11 mouse cellular contexts compared by ENCODE assay signal in the genomic region with DNA sequence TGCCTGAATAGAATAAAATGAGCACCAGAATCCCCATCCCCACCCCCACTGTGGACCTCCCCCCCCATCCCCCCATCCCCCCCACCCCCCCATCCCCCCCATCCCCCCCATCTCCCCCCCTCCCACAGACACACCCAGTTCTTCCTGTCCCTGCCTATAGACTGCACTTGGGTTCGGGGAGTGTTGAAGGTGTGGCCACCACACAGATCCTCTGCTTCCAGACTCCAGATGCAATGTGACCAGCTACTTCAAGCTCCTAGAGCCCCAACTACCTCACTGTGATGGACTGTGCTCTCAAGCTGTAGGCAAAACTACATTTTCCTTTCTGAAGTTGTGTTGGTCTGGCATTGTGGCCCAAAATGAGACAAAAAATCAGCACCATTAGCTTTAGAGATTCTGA.
"Had no signal": no experiment of that assay in that cellular context is flagged by ENCODE, and none has a peak within 500 bp of the region (broad histone marks: within the 10 kb centered on the region; RNA-seq: fewer than 3 reads in every experiment).

No protein-coding gene starts in this region.

- H3K9ac ChIP-seq: lung, embryonic 14.5 days; midbrain, embryonic 12.5 days; midbrain, embryonic 15.5 days; neural tube, embryonic 12.5 days; stomach, embryonic 15.5 days had no signal

- H3K9me3 ChIP-seq: midbrain, embryonic 10.5 days; midbrain, embryonic 12.5 days; midbrain, embryonic 15.5 days; neural tube, embryonic 12.5 days; stomach, embryonic 15.5 days had no signal

- H3K4me2 ChIP-seq: lung, embryonic 14.5 days; midbrain, embryonic 12.5 days; midbrain, embryonic 15.5 days; neural tube, embryonic 12.5 days; stomach, embryonic 15.5 days had no signal

- ATAC-seq: midbrain, embryonic 15.5 days had no signal

- H3K4me3 ChIP-seq: midbrain, embryonic 10.5 days; midbrain, embryonic 12.5 days; midbrain, embryonic 15.5 days; neural tube, embryonic 12.5 days; stomach, embryonic 15.5 days had no signal

- H3K27ac ChIP-seq: midbrain, embryonic 10.5 days; midbrain, embryonic 12.5 days; midbrain, embryonic 15.5 days; neural tube, embryonic 12.5 days; stomach, embryonic 15.5 days; stomach, postnatal 0 days had no signal

- DNase-seq: lung, adult 18-20 months; thymus, adult 2 months; thymus, postnatal 25 days; thymus, postnatal 4 days had no signal

- H3K36me3 ChIP-seq: midbrain, embryonic 10.5 days; midbrain, embryonic 12.5 days; midbrain, embryonic 15.5 days; neural tube, embryonic 12.5 days; stomach, embryonic 15.5 days had no signal
